Comparison of ENCODE assay signal across 8 mouse cellular contexts in the genomic region with DNA sequence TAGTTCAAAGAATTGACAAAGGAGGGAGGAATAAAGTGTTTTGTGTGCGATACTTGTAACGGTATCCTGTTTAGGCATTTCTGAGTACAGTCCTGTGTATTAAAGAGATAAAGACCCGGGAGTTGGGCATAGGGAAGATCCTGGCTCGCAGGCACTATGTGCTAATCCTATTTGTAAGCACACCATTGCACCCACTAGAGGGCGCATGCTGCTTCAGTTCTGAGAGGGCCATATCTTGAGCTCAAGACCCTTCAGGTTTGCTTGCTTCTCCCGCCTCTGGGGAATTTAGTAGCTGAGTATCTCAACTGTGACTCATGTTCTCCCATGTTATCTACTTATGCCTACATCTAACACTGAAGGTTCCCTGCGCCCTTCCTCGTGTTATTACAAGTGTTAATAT. TPM values are rescaled to one million over a fixed set of nuclear protein-coding genes. Genes with fewer than 3 reads are reported as not detected.
A peak's percentile ranks its signal among the peaks of the same experiment; 100 is the strongest.
DNase-seq lines count a peak whose midpoint lies in the region; ATAC-seq and TF ChIP-seq lines count a peak whose summit lies in the region.

No protein-coding gene starts in this region.

- TF ChIP-seq RAD21 in CH12.LX (IDR thresholded peaks at IDR 0.05; ENCODE audit: low read depth, low read length), result peak; percentile 54

- peak; percentile 70 for DNase-seq in hindbrain, embryonic 10.5 days (ENCODE audit: low spot score)
- DNase-seq in CH12.LX (ENCODE audit: extremely low read depth), result peak; percentile 76
- peak; percentile 39 to 57 for DNase-seq in frontal cortex, postnatal 10 days (ENCODE audit: low spot score in 2 of 2)
- peak; percentile 79 for DNase-seq in limb, embryonic 10.5 days (ENCODE audit: low spot score)
- DNase-seq in natural killer cell, adult 2 months (ENCODE audit: low spot score in 2 of 2), result peak; percentile 34 to 58
- peak; percentile 80 for DNase-seq in thymus, postnatal 14 days

- no peak for TF ChIP-seq POLR2A in CH12.LX (IDR thresholded peaks at IDR 0.05; ENCODE audit: low read depth, low read length)
- no peak for TF ChIP-seq POLR2A in bone marrow, adult 2 months (IDR thresholded peaks at IDR 0.05; ENCODE audit: borderline replicate concordance, control insufficient read depth, low read depth, low read length)

- no peak for ATAC-seq in hindbrain, embryonic 12.5 days (ENCODE audit: low FRiP score)

- H3K9me3 ChIP-seq in hindbrain, embryonic 10.5 days, result no peaks in the 10 kb centered on the region
- H3K9me3 ChIP-seq in hindbrain, embryonic 12.5 days (replicated peaks), result no peaks in the 10 kb centered on the region
- peaks cover 2% of the 10 kb centered on the region for H3K9me3 ChIP-seq in CH12.LX (replicated peaks; ENCODE audit: low read length)
- H3K9me3 ChIP-seq in limb, embryonic 10.5 days (replicated peaks), result no peaks in the 10 kb centered on the region

- H3K4me3 ChIP-seq in hindbrain, embryonic 10.5 days, result no peak overlapping the region
- no peak overlapping the region for H3K4me3 ChIP-seq in hindbrain, embryonic 12.5 days
- H3K4me3 ChIP-seq in CH12.LX (replicated peaks in 1 of 3; ENCODE audit: low read depth in 2 of 3, low read length in 2 of 3, poor library complexity in 1 of 3), result no peak overlapping the region
- H3K4me3 ChIP-seq in bone marrow, adult 2 months (replicated peaks; ENCODE audit: control insufficient read depth, low read depth, low read length), result no peak overlapping the region
- H3K4me3 ChIP-seq in limb, embryonic 10.5 days, result no peak overlapping the region

- 36% methylated on average over 8 of the region's 8 CpGs for WGBS in hindbrain, embryonic 10.5 days
- WGBS in hindbrain, embryonic 12.5 days, result 34% methylated on average over 8 of the region's 8 CpGs
- WGBS in bone marrow, adult 2 months, result 27% methylated on average over 8 of the region's 8 CpGs
- 37% methylated on average over 8 of the region's 8 CpGs for WGBS in limb, embryonic 10.5 days

- H3K9ac ChIP-seq in hindbrain, embryonic 12.5 days, result no peak overlapping the region
- no peak overlapping the region for H3K9ac ChIP-seq in CH12.LX (ENCODE audit: insufficient read depth, low read depth)

- dilution Hi-C loops in CH12.LX (cut with MboI; ENCODE audit: extremely low pct_ligation_motif_present, extremely low pct_unique_long_range_greater_than_20kb, low sequenced_read_pairs), result no loop called here

- TF ChIP-seq CTCF in CH12.LX (conservative IDR thresholded peaks at IDR 0.05 in 1 of 2, IDR thresholded peaks at IDR 0.05 in 1 of 2; ENCODE audit: low read depth in 2 of 2, low read length in 2 of 2), result peak; percentile 78 to 83
- peak; percentile 89 for TF ChIP-seq CTCF in bone marrow, adult 2 months (IDR thresholded peaks at IDR 0.05; ENCODE audit: control insufficient read depth, insufficient read depth, low read length)

- H3K79me2 ChIP-seq in CH12.LX (replicated peaks; ENCODE audit: control insufficient read depth, extremely low read depth, insufficient read depth, poor library complexity, severe bottlenecking), result no peaks in the 10 kb centered on the region

- H3K27ac ChIP-seq in hindbrain, embryonic 10.5 days, result no peak overlapping the region
- H3K27ac ChIP-seq in hindbrain, embryonic 12.5 days, result no peak overlapping the region
- no peak overlapping the region for H3K27ac ChIP-seq in CH12.LX (ENCODE audit: insufficient read depth, low read depth)
- no peak overlapping the region for H3K27ac ChIP-seq in bone marrow, adult 2 months (ENCODE audit: control insufficient read depth, insufficient read depth, low read depth, low read length, poor library complexity)
- no peak overlapping the region for H3K27ac ChIP-seq in limb, embryonic 10.5 days

- in situ Hi-C loops in CH12.LX (cut with MboI; ENCODE audit: low pct_ligation_motif_present, low pct_unique_long_range_greater_than_20kb, low sequenced_read_pairs), result no loop called here

- H3K36me3 ChIP-seq in hindbrain, embryonic 10.5 days, result no peaks in the 10 kb centered on the region
- H3K36me3 ChIP-seq in hindbrain, embryonic 12.5 days, result no peaks in the 10 kb centered on the region
- no peaks in the 10 kb centered on the region for H3K36me3 ChIP-seq in CH12.LX (replicated peaks in 1 of 2; ENCODE audit: control insufficient read depth in 1 of 2, insufficient read depth in 1 of 2, low read length in 1 of 2)
- H3K36me3 ChIP-seq in limb, embryonic 10.5 days, result no peaks in the 10 kb centered on the region

- H3K4me1 ChIP-seq in hindbrain, embryonic 10.5 days (replicated peaks), result no peaks in the 10 kb centered on the region
- H3K4me1 ChIP-seq in hindbrain, embryonic 12.5 days, result no peaks in the 10 kb centered on the region
- H3K4me1 ChIP-seq in CH12.LX (ENCODE audit: control insufficient read depth in 1 of 2, insufficient read depth in 2 of 2), result no peaks in the 10 kb centered on the region; a peak in 1 of 4 replicates
- H3K4me1 ChIP-seq in bone marrow, adult 2 months (ENCODE audit: control insufficient read depth, insufficient read depth, low read length), result peaks cover 5% of the 10 kb centered on the region; the same call in 1 of the 2 replicates
- peaks cover 7% of the 10 kb centered on the region; the same call in 1 of the 2 replicates for H3K4me1 ChIP-seq in limb, embryonic 10.5 days

- TF ChIP-seq EP300 in CH12.LX (IDR thresholded peaks at IDR 0.05; ENCODE audit: low read length), result no peak

- H3K4me2 ChIP-seq in hindbrain, embryonic 12.5 days (replicated peaks), result no peak overlapping the region
- no peak overlapping the region for H3K4me2 ChIP-seq in CH12.LX (ENCODE audit: insufficient read depth, low read depth, poor library complexity, severe bottlenecking)

- H3K27me3 ChIP-seq in hindbrain, embryonic 10.5 days (ENCODE audit: insufficient read depth, poor library complexity, severe bottlenecking), result no peaks in the 10 kb centered on the region
- H3K27me3 ChIP-seq in hindbrain, embryonic 12.5 days, result peaks cover 3% of the 10 kb centered on the region; the same call in 1 of the 2 replicates
- H3K27me3 ChIP-seq in CH12.LX (replicated peaks), result peaks cover 67% of the 10 kb centered on the region
- H3K27me3 ChIP-seq in limb, embryonic 10.5 days (ENCODE audit: low read depth, poor library complexity, severe bottlenecking), result no peaks in the 10 kb centered on the region; the same call in 1 of the 2 replicates

TF ChIP-seq in CH12.LX, 34 proteins besides CTCF, POLR2A, EP300 and RAD21:
- no peak for TF ChIP-seq POLR2AphosphoS2 (IDR thresholded peaks at IDR 0.05; ENCODE audit: low read depth, low read length)
- TF ChIP-seq TCF12 (IDR thresholded peaks at IDR 0.05; ENCODE audit: low read depth, low read length), result no peak
- peak; percentile 53 for TF ChIP-seq IRF4 (IDR thresholded peaks at IDR 0.05; ENCODE audit: low read depth, low read length)
- no peak for TF ChIP-seq USF2 (conservative IDR thresholded peaks at IDR 0.05; ENCODE audit: low read depth, low read length)
- no peak for TF ChIP-seq HCFC1 (IDR thresholded peaks at IDR 0.05; ENCODE audit: low read depth, low read length)
- no peak for TF ChIP-seq CHD2 (IDR thresholded peaks at IDR 0.05; ENCODE audit: low read length)
- no peak for TF ChIP-seq NELFE (IDR thresholded peaks at IDR 0.05; ENCODE audit: low read depth, low read length)
- no peak for TF ChIP-seq E2F4 (IDR thresholded peaks at IDR 0.05; ENCODE audit: insufficient replicate concordance, low read depth, low read length)
- 0 out of 2 replicates have a peak, but pooled peaks have one; percentile 27 for TF ChIP-seq JUND (conservative IDR thresholded peaks at IDR 0.05; ENCODE audit: low read depth, low read length)
- TF ChIP-seq MXI1 (IDR thresholded peaks at IDR 0.05; ENCODE audit: low read depth, low read length), result no peak
- TF ChIP-seq GABPA (IDR thresholded peaks at IDR 0.05; ENCODE audit: insufficient replicate concordance, low read depth, low read length), result no peak
- TF ChIP-seq SMC3 (IDR thresholded peaks at IDR 0.05; ENCODE audit: low read depth, low read length), result peak; percentile 64
- TF ChIP-seq SIN3A (IDR thresholded peaks at IDR 0.05; ENCODE audit: low read length), result no peak
- TF ChIP-seq MAX (IDR thresholded peaks at IDR 0.05; ENCODE audit: low read length), result 0 out of 2 replicates have a peak, but pooled peaks have one; percentile 27
- no peak for TF ChIP-seq CHD1 (IDR thresholded peaks at IDR 0.05; ENCODE audit: low read depth, low read length)
- TF ChIP-seq PAX5 (IDR thresholded peaks at IDR 0.05; ENCODE audit: low read length), result no peak
- no peak for TF ChIP-seq ELF1 (IDR thresholded peaks at IDR 0.05; ENCODE audit: low read depth, low read length)
- TF ChIP-seq MAFK (IDR thresholded peaks at IDR 0.05; ENCODE audit: insufficient replicate concordance, low read length), result no peak

RNA-seq across cellular contexts. Expression of a gene that starts 36.7 kb away (rescaled TPM):
- polyA plus RNA-seq in hindbrain, embryonic 10.5 days (2016; fragmentation: Nextera tagmentation; extraction: Ambion mirVana), result 1.0 and 1.1 TPM in 2 replicates
- polyA plus RNA-seq in hindbrain, embryonic 12.5 days (2016; fragmentation: Nextera tagmentation; extraction: Ambion mirVana), result 0.85 and 1.6 TPM in 2 replicates
- total RNA-seq in CH12.LX (2012; rRNA removed), result 1.2 and 1.4 TPM in 2 replicates
- total RNA-seq in CH12.LX (2014; rRNA removed), result 0.53 and 1.5 TPM in 2 replicates
- polyA plus RNA-seq in CH12.LX (2012; ENCODE audit: insufficient read length, low read depth), result 1.6 and 1.8 TPM in 2 replicates
- 3.7 and 15.4 TPM in 2 replicates for polyA plus RNA-seq in bone marrow, adult 2 months (2011; ENCODE audit: insufficient read depth, insufficient read length, low replicate concordance, missing spikeins)
- polyA plus RNA-seq in limb, embryonic 10.5 days (2016; fragmentation: Nextera tagmentation; extraction: Ambion mirVana), result 1.8 and 2.1 TPM in 2 replicates
